In genomic region chr5:105566852-105567412, GRCm38 (mm10) we compare ENCODE assay signal across 16 mouse cellular contexts. TPM values are rescaled to one million over a fixed set of nuclear protein-coding genes. Genes with fewer than 3 reads are reported as not detected.
DNase-seq lines count a peak whose midpoint lies in the region; ATAC-seq and TF ChIP-seq lines count a peak whose summit lies in the region.
"Had no signal": no experiment of that assay in that cellular context is flagged by ENCODE, and none has a peak within 500 bp of the region (broad histone marks: within the 10 kb centered on the region; RNA-seq: fewer than 3 reads in every experiment).

No protein-coding gene starts in this region.

- no peak for TF ChIP-seq CTCF in liver, embryonic 14.5 days (IDR thresholded peaks at IDR 0.05; ENCODE audit: low read depth)
- TF ChIP-seq CTCF in liver, postnatal 0 days (IDR thresholded peaks at IDR 0.05; ENCODE audit: low read depth) = no peak

- peaks cover 50 to 54% of the 10 kb centered on the region in 2 experiments for H3K4me1 ChIP-seq in liver, embryonic 14.5 days (replicated peaks; ENCODE audit: control insufficient read depth in 2 of 2, insufficient read depth in 2 of 2, low read length in 1 of 2)
- H3K4me1 ChIP-seq in liver, postnatal 0 days (ENCODE audit: insufficient read depth) = peaks cover 25% of the 10 kb centered on the region
- H3K4me1 ChIP-seq in forebrain, embryonic 12.5 days = peaks cover 9% of the 10 kb centered on the region
- H3K4me1 ChIP-seq in midbrain, embryonic 16.5 days (ENCODE audit: control insufficient read depth, insufficient read depth, low read length) = no peaks in the 10 kb centered on the region
- H3K4me1 ChIP-seq: embryonic facial prominence, embryonic 15.5 days had no signal

- DNase-seq in liver, embryonic 14.5 days (ENCODE audit: low read depth in 3 of 3, low spot score in 3 of 3) = no peak
- DNase-seq in liver, postnatal 0 days = no peak
- DNase-seq in lung, adult 18-20 months = peak; percentile 58 to 74
- no peak for DNase-seq in thymus, postnatal 25 days
- no peak for DNase-seq in kidney, postnatal 36 days
- DNase-seq: adrenal gland, adult 2 months; cerebellum, postnatal 14 days; heart, adult 2 months; heart, postnatal 14 days; right cerebral cortex, postnatal 25 days; thymus, postnatal 36 days had no signal

- H3K4me3 ChIP-seq in liver, embryonic 14.5 days (ENCODE audit: insufficient read depth in 1 of 2, low read depth in 2 of 2, low read length in 2 of 2) = no peak overlapping the region
- no peak overlapping the region for H3K4me3 ChIP-seq in liver, postnatal 0 days (ENCODE audit: low read depth, low read length)
- no peak overlapping the region for H3K4me3 ChIP-seq in forebrain, embryonic 12.5 days (replicated peaks)
- no peak overlapping the region for H3K4me3 ChIP-seq in midbrain, embryonic 16.5 days (ENCODE audit: low read depth, low read length)
- H3K4me3 ChIP-seq: embryonic facial prominence, embryonic 15.5 days; heart, adult 2 months; myocyte had no signal

- H3K27me3 ChIP-seq in liver, embryonic 14.5 days (ENCODE audit: control insufficient read depth, insufficient read depth, low read length) = no peaks in the 10 kb centered on the region
- no peaks in the 10 kb centered on the region for H3K27me3 ChIP-seq in liver, postnatal 0 days (ENCODE audit: insufficient read depth, low read length)
- H3K27me3 ChIP-seq in forebrain, embryonic 12.5 days = no peaks in the 10 kb centered on the region
- no peaks in the 10 kb centered on the region for H3K27me3 ChIP-seq in midbrain, embryonic 16.5 days (ENCODE audit: control insufficient read depth, insufficient read depth, low read depth, low read length)
- H3K27me3 ChIP-seq: embryonic facial prominence, embryonic 15.5 days had no signal

- no peak for TF ChIP-seq EP300 in liver, embryonic 14.5 days (IDR thresholded peaks at IDR 0.05; ENCODE audit: low read depth)
- TF ChIP-seq EP300 in liver, postnatal 0 days (IDR thresholded peaks at IDR 0.05; ENCODE audit: low read depth) = no peak

- peaks cover 3% of the 10 kb centered on the region; the same call in 1 of the 2 replicates for H3K36me3 ChIP-seq in liver, embryonic 14.5 days (replicated peaks; ENCODE audit: control insufficient read depth, insufficient read depth, low read depth)
- H3K36me3 ChIP-seq in liver, postnatal 0 days (replicated peaks; ENCODE audit: insufficient read depth, low read length) = 0 out of 2 replicates have a peak, but pooled peaks cover 2% of the 10 kb centered on the region
- no peaks in the 10 kb centered on the region for H3K36me3 ChIP-seq in forebrain, embryonic 12.5 days (replicated peaks)
- H3K36me3 ChIP-seq in midbrain, embryonic 16.5 days (ENCODE audit: control insufficient read depth, insufficient read depth, low read length) = no peaks in the 10 kb centered on the region
- H3K36me3 ChIP-seq: embryonic facial prominence, embryonic 15.5 days had no signal

- 79% methylated on average over 7 of the region's 7 CpGs for WGBS in liver, embryonic 14.5 days (ENCODE audit: insufficient replicate concordance)
- WGBS in liver, postnatal 0 days (ENCODE audit: insufficient replicate concordance) = 74% methylated on average over 7 of the region's 7 CpGs
- 39% methylated on average over 7 of the region's 7 CpGs for WGBS in forebrain, embryonic 12.5 days
- 36% methylated on average over 7 of the region's 7 CpGs for WGBS in midbrain, embryonic 16.5 days

- no peak for ATAC-seq in liver, embryonic 14.5 days (ENCODE audit: insufficient read depth)
- no peak for ATAC-seq in liver, postnatal 0 days
- peak; percentile 63; the same call in 1 of the 2 replicates for ATAC-seq in forebrain, embryonic 12.5 days (ENCODE audit: low FRiP score)
- ATAC-seq in midbrain, embryonic 16.5 days = peak; percentile 52; the same call in 1 of the 2 replicates
- ATAC-seq: intestine, postnatal 0 days had no signal

- no peaks in the 10 kb centered on the region for H3K9me3 ChIP-seq in liver, embryonic 14.5 days (ENCODE audit: control insufficient read depth, low read length)
- H3K9me3 ChIP-seq in liver, postnatal 0 days (ENCODE audit: low read length) = no peaks in the 10 kb centered on the region
- no peaks in the 10 kb centered on the region for H3K9me3 ChIP-seq in forebrain, embryonic 12.5 days
- H3K9me3 ChIP-seq in midbrain, embryonic 16.5 days (replicated peaks; ENCODE audit: control insufficient read depth, low read length, poor library complexity, severe bottlenecking) = no peaks in the 10 kb centered on the region
- H3K9me3 ChIP-seq: embryonic facial prominence, embryonic 15.5 days had no signal

- H3K4me2 ChIP-seq in liver, embryonic 14.5 days (ENCODE audit: low read depth) = no peak overlapping the region
- H3K4me2 ChIP-seq in liver, postnatal 0 days (ENCODE audit: low read depth, low read length) = no peak overlapping the region
- no peak overlapping the region for H3K4me2 ChIP-seq in forebrain, embryonic 12.5 days
- H3K4me2 ChIP-seq in midbrain, embryonic 16.5 days (ENCODE audit: low read length) = no peak overlapping the region
- H3K4me2 ChIP-seq: embryonic facial prominence, embryonic 15.5 days had no signal

- no peak overlapping the region for H3K9ac ChIP-seq in liver, embryonic 14.5 days (replicated peaks)
- no peak overlapping the region for H3K9ac ChIP-seq in liver, postnatal 0 days (replicated peaks)
- H3K9ac ChIP-seq in forebrain, embryonic 12.5 days = no peak overlapping the region
- no peak overlapping the region for H3K9ac ChIP-seq in midbrain, embryonic 16.5 days (ENCODE audit: low read depth, low read length)
- H3K9ac ChIP-seq: embryonic facial prominence, embryonic 15.5 days had no signal

- peak overlapping the region; percentile 98; the same call in 1 of the 2 replicates for H3K27ac ChIP-seq in liver, embryonic 14.5 days
- H3K27ac ChIP-seq in liver, postnatal 0 days (ENCODE audit: low read depth) = no peak overlapping the region
- H3K27ac ChIP-seq in forebrain, embryonic 12.5 days = no peak overlapping the region
- H3K27ac ChIP-seq in midbrain, embryonic 16.5 days (ENCODE audit: low read length) = no peak overlapping the region
- H3K27ac ChIP-seq: embryonic facial prominence, embryonic 15.5 days; heart, adult 2 months had no signal

RNA-seq across cellular contexts. Expression of gene Lrrc8c, which starts 47.7 kb away (rescaled TPM):
- 6.2 and 6.5 TPM in 2 replicates for polyA plus RNA-seq in liver, embryonic 14.5 days (2012; rRNA removed)
- polyA plus RNA-seq in liver, embryonic 14.5 days (2014; fragmentation: Nextera tagmentation; extraction: Ambion mirVana) = 18.0 and 22.4 TPM in 2 replicates
- 8.3 and 9.8 TPM in 2 replicates for polyA plus RNA-seq in liver, postnatal 0 days (2015; fragmentation: Nextera tagmentation; extraction: Ambion mirVana)
- 10.9 and 13.1 TPM in 2 replicates for polyA plus RNA-seq in forebrain, embryonic 12.5 days (2016; fragmentation: Nextera tagmentation; extraction: Ambion mirVana)
- polyA plus RNA-seq in midbrain, embryonic 16.5 days (2015; fragmentation: Nextera tagmentation; extraction: Ambion mirVana) = 10.4 and 13.0 TPM in 2 replicates

Comparison
In these comparisons a context has a peak if more than half of its experiments do, and no peak if none do; other contexts are left out.
1. ATAC-seq: peak in forebrain, embryonic 12.5 days (single experiment) and midbrain, embryonic 16.5 days (single experiment); none in liver, embryonic 14.5 days (single experiment) and liver, postnatal 0 days (single experiment).
2. DNase-seq: peak in lung, adult 18-20 months (2 of 2); none in liver, embryonic 14.5 days (0 of 3), liver, postnatal 0 days (single experiment), thymus, postnatal 25 days (single experiment) and kidney, postnatal 36 days (0 of 2).